Mouse (Mus musculus): ENCODE results near the gene Ick. TPM values are rescaled to one million over a fixed set of nuclear protein-coding genes. Genes with fewer than 3 reads are reported as not detected.
"Not testable (repeated sequence)": the region's sequence is repeated elsewhere in the genome, so short reads cannot be mapped to it uniquely, and the experiment has no call there.

The Ick gene
- total and polyA plus RNA-seq, 3 experiments: 6.1 to 16.1 TPM; not detected in 1

DNA sequence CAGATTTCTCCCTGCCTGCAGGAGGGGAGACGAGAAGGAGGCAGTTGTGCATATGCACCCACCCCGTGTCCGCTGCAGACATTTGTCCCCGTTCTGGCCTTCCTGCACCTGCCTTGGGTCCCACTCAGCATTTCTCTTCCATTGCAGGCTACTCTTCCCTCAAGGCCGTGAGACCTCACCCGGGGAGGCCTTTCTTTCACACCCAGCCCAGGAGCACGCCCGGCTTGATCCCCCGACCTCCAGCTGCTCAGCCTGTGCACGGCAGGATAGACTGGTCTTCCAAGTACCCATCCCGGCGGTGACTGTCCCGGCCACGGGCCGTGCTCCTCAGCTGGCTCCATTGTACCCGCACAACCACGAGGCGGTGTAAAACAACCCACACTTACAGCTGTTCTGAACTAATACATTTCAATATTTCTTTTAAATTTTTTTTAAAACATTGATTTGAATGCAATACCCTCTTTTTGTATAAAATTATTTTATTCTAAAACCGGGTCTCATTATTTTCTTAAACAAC, 58.5 kb downstream of the Ick start:
- H3K36me3 ChIP-seq (ENCODE audit: control insufficient read depth in 1 of 2, insufficient read depth in 2 of 2, low read length in 2 of 2): peaks cover 0 to 3% of the 10 kb centered on the region in 2 experiments; a peak in 1 of 4 replicates
- H3K79me2 ChIP-seq (ENCODE audit: control insufficient read depth, insufficient read depth, low read length, poor library complexity): no peaks in the 10 kb centered on the region
- H3K4me3 ChIP-seq (ENCODE audit: control insufficient read depth in 1 of 2, insufficient read depth in 1 of 2, low read depth in 2 of 2, low read length in 2 of 2): no peak overlapping the region
- H3K27me3 ChIP-seq (ENCODE audit: control insufficient read depth in 1 of 2, insufficient read depth in 2 of 2, low read length in 2 of 2): no peaks in the 10 kb centered on the region
- no peak overlapping the region for H3K27ac ChIP-seq (ENCODE audit: control insufficient read depth, low read depth, low read length)
- no peak overlapping the region for H3K9ac ChIP-seq (ENCODE audit: control insufficient read depth, low read depth, low read length, poor library complexity, severe bottlenecking)
- no peak for DNase-seq (ENCODE audit: low read depth, low spot score)
- H3K4me1 ChIP-seq (ENCODE audit: control insufficient read depth in 1 of 2, insufficient read depth in 2 of 2, low read length in 2 of 2): peaks cover 6 to 7% of the 10 kb centered on the region in 2 experiments; a peak in 3 of 4 replicates
- TF ChIP-seq EP300 (IDR thresholded peaks at IDR 0.05; ENCODE audit: low read depth in 1 of 2, low read length in 2 of 2) (no peak), ELF1 (IDR thresholded peaks at IDR 0.05; ENCODE audit: low read depth, low read length) (no peak), MYB (IDR thresholded peaks at IDR 0.05; ENCODE audit: low read depth, low read length) (no peak)
- no peaks in the 10 kb centered on the region for H3K9me3 ChIP-seq (replicated peaks; ENCODE audit: insufficient read depth, low read length)

DNA sequence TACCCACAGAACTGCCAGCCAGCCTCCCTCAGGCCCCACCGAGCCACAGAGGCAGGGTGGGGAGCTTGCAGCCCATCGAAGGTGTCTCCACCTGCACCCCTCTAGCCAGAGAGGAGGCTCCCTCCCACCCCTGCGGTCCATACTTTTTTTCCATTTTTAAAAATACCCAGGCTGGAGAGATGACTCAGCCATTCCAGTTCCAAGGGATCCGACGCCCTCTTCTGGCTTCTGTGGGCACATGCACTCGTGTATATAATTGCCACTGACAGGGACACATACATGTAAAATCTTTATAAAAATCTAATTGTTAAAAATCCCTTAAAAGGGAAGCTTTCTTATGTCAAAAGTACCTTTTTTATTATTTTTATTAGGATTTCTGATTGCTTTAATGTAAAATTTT, 59.9 kb downstream of the Ick start:
- TF ChIP-seq CTCF (IDR thresholded peaks at IDR 0.05 in 2 of 3, conservative IDR thresholded peaks at IDR 0.05 in 1 of 3; ENCODE audit: control insufficient read depth in 1 of 3, insufficient read depth in 1 of 3, low read depth in 2 of 3, low read length in 3 of 3, poor library complexity in 1 of 3, severe bottlenecking in 1 of 3) (peak in 2 of 3 experiments; percentile 33 to 34; a peak in 4 of 6 replicates), MYC (IDR thresholded peaks at IDR 0.05; ENCODE audit: low read depth, low read length) (no peak), BHLHE40 (IDR thresholded peaks at IDR 0.05; ENCODE audit: borderline replicate concordance, low read depth, low read length) (no peak), SMC3 (IDR thresholded peaks at IDR 0.05; ENCODE audit: low read depth, low read length) (0 out of 2 replicates have a peak, but pooled peaks have one; percentile 12)
- Histone ChIP-seq H3K27me3 (ENCODE audit: control insufficient read depth in 1 of 2, insufficient read depth in 2 of 2, low read length in 2 of 2) (no peaks in the 10 kb centered on the region), H3K27ac (ENCODE audit: control insufficient read depth, low read depth, low read length) (no peak overlapping the region), H3K79me2 (ENCODE audit: control insufficient read depth, insufficient read depth, low read length, poor library complexity) (no peaks in the 10 kb centered on the region), H3K4me3 (ENCODE audit: control insufficient read depth in 1 of 2, insufficient read depth in 1 of 2, low read depth in 2 of 2, low read length in 2 of 2) (no peak overlapping the region), H3K9ac (ENCODE audit: control insufficient read depth, low read depth, low read length, poor library complexity, severe bottlenecking) (no peak overlapping the region), H3K36me3 (ENCODE audit: control insufficient read depth in 1 of 2, insufficient read depth in 2 of 2, low read length in 2 of 2) (peaks cover 0 to 3% of the 10 kb centered on the region in 2 experiments; a peak in 1 of 4 replicates), H3K4me1 (ENCODE audit: control insufficient read depth in 1 of 2, insufficient read depth in 2 of 2, low read length in 2 of 2) (peaks cover 6 to 7% of the 10 kb centered on the region in 2 experiments; a peak in 3 of 4 replicates), H3K9me3 (replicated peaks; ENCODE audit: insufficient read depth, low read length) (no peaks in the 10 kb centered on the region)
- DNase-seq (ENCODE audit: low read depth, low spot score): peak; percentile 29

DNA sequence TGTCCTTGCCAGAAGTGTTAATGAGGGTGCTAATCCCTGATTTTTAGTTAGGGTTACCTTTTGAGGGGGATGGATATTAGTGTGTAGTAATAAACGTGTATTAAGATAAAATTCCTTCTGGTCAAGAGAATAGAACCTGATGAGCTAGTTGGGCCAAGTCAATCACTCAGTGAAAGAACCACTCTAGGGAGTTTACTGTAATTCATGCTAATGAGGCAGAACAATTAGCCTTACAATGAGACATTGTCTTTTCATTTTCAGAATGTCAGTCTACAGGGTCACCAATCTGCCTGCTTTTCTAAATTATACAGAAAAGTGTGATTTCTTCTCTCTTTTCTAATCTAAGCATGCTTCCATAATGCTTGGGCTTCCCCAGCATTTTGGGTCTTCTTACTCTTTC, 65.0 kb downstream of the Ick start:
- no peak for DNase-seq (ENCODE audit: low read depth, low spot score)
- no peaks in the 10 kb centered on the region; the same call in 1 of the 2 replicates for H3K79me2 ChIP-seq (ENCODE audit: control insufficient read depth, insufficient read depth, low read length, poor library complexity)
- no peak overlapping the region for H3K27ac ChIP-seq (ENCODE audit: control insufficient read depth, low read depth, low read length)
- TF ChIP-seq RCOR1 (IDR thresholded peaks at IDR 0.05; ENCODE audit: low read depth, low read length) (no peak), KAT2A (conservative IDR thresholded peaks at IDR 0.05; ENCODE audit: low read depth, low read length) (no peak), ZNF384 (IDR thresholded peaks at IDR 0.05; ENCODE audit: low read depth, low read length) (no peak), CHD1 (IDR thresholded peaks at IDR 0.05; ENCODE audit: low read depth, low read length) (no peak), NRF1 (IDR thresholded peaks at IDR 0.05; ENCODE audit: insufficient read depth, low read depth, low read length, poor library complexity, severe bottlenecking) (no peak), MEF2A (IDR thresholded peaks at IDR 0.05; ENCODE audit: extremely low read depth, insufficient replicate concordance, low read depth, low read length, poor library complexity, severe bottlenecking) (no peak), BHLHE40 (IDR thresholded peaks at IDR 0.05; ENCODE audit: borderline replicate concordance, low read depth, low read length) (no peak)
- no peaks in the 10 kb centered on the region; a peak in 1 of 4 replicates for H3K4me1 ChIP-seq (ENCODE audit: control insufficient read depth in 1 of 2, insufficient read depth in 2 of 2, low read length in 2 of 2)
- H3K4me3 ChIP-seq (ENCODE audit: control insufficient read depth in 1 of 2, insufficient read depth in 1 of 2, low read depth in 2 of 2, low read length in 2 of 2): no peak overlapping the region
- no peak overlapping the region for H3K9ac ChIP-seq (ENCODE audit: control insufficient read depth, low read depth, low read length, poor library complexity, severe bottlenecking)
- H3K27me3 ChIP-seq (ENCODE audit: control insufficient read depth in 1 of 2, insufficient read depth in 2 of 2, low read length in 2 of 2): no peaks in the 10 kb centered on the region
- no peaks in the 10 kb centered on the region for H3K9me3 ChIP-seq (replicated peaks; ENCODE audit: insufficient read depth, low read length)
- peaks cover 0 to 7% of the 10 kb centered on the region in 2 experiments; a peak in 2 of 4 replicates for H3K36me3 ChIP-seq (ENCODE audit: control insufficient read depth in 1 of 2, insufficient read depth in 2 of 2, low read length in 2 of 2)

DNA sequence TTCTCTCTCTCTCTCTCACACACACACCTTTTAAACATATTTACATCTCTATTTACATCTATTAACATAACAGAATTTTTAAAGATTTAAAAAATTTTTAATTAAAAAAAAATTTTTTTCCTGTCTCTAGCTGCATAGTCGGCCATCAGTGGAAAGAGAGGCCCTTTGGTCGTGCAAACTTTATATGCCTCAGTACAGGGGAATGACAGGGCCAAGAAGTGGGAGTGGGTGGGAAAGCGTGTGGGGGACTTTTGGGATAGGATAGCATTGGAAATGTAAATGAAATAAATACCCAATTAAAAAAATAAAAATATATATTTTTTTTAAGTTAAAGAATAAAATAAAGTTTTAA, 65.9 kb downstream of the Ick start:
- H3K79me2 ChIP-seq (ENCODE audit: control insufficient read depth, insufficient read depth, low read length, poor library complexity); H3K27ac ChIP-seq (ENCODE audit: control insufficient read depth, low read depth, low read length); H3K36me3 ChIP-seq (ENCODE audit: control insufficient read depth in 1 of 2, insufficient read depth in 2 of 2, low read length in 2 of 2); H3K9me3 ChIP-seq (replicated peaks; ENCODE audit: insufficient read depth, low read length); H3K9ac ChIP-seq (ENCODE audit: control insufficient read depth, low read depth, low read length, poor library complexity, severe bottlenecking); H3K27me3 ChIP-seq (ENCODE audit: control insufficient read depth in 1 of 2, insufficient read depth in 2 of 2, low read length in 2 of 2); H3K4me1 ChIP-seq (ENCODE audit: control insufficient read depth in 1 of 2, insufficient read depth in 2 of 2, low read length in 2 of 2); DNase-seq (ENCODE audit: low read depth, low spot score); H3K4me3 ChIP-seq (ENCODE audit: control insufficient read depth in 1 of 2, insufficient read depth in 1 of 2, low read depth in 2 of 2, low read length in 2 of 2): not testable (repeated sequence)

All from MEL (cell line).